Mouse (Mus musculus) hindbrain, postnatal 0 days (tissue): Measurements from ENCODE around the gene Faf1. TPM values are rescaled to one million over a fixed set of nuclear protein-coding genes. Genes with fewer than 3 reads are reported as not detected.

Experiments
- ATAC-seq: fragments of 200-750 bp; cut with Nextera tagmentation; 2 replicates; pipeline ENCODE4 v1.8.0; 2017; ENCODE audit warnings: mild to moderate bottlenecking, moderate TSS enrichment, moderate library complexity
- DNase-seq: peaks from one replicate; pipeline ENCODE4 v3.0.0-alpha.2; 2015; ENCODE audit warnings: low spot score
- H3K27ac ChIP-seq: fragments of 300-500 bp; sonication (generic); 2 replicates; pipeline ENCODE4 v1.5.1; 2014; ENCODE audit warnings: mild to moderate bottlenecking
- H3K27me3 ChIP-seq: fragments of 300-500 bp; sonication (generic); 2 replicates; pipeline ENCODE4 v1.6.1; 2014; ENCODE audit warnings: low read length, mixed read lengths; ENCODE audit not compliant: insufficient read depth
- H3K36me3 ChIP-seq: fragments of 300-500 bp; sonication (generic); 2 replicates; pipeline ENCODE4 v1.6.1; 2014; ENCODE audit warnings: low read length, mixed read lengths; ENCODE audit not compliant: insufficient read depth
- H3K4me1 ChIP-seq: fragments of 300-500 bp; sonication (generic); 2 replicates; pipeline ENCODE4 v1.6.1; 2014; ENCODE audit warnings: antibody characterized with exemption, low read length, mixed read lengths; ENCODE audit not compliant: insufficient read depth
- H3K4me2 ChIP-seq: fragments of 300-500 bp; sonication (generic); 2 replicates; pipeline ENCODE4 v1.6.1; 2014; ENCODE audit warnings: low read depth, mild to moderate bottlenecking, low read length, moderate library complexity, mixed read lengths
- H3K4me3 ChIP-seq: fragments of 300-500 bp; sonication (generic); 2 replicates; pipeline ENCODE4 v1.5.1; 2014; ENCODE audit warnings: low read length
- H3K9ac ChIP-seq: fragments of 300-500 bp; sonication (generic); replicated peaks from 2 replicates; pipeline ENCODE4 v1.6.1; 2014; ENCODE audit warnings: mild to moderate bottlenecking, low read length, moderate library complexity, mixed read lengths
- H3K9me3 ChIP-seq: fragments of 300-500 bp; sonication (generic); 2 replicates; pipeline ENCODE4 v1.6.1; 2016; ENCODE audit warnings: low read length, mixed read lengths
- CTCF ChIP-seq: IDR thresholded peaks from 2 replicates; pipeline ENCODE4 v1.5.1; 2016; ENCODE audit warnings: antibody characterized with exemption, control low read depth, low read depth
- WGBS: fragments of 180-500 bp; shearing (Covaris S2); extraction: QIAGEN DNeasy Blood & Tissue Kit; methylation state at CpG from one replicate; pipeline ENCODE4 v1.1.7; 2014; 5-methylcytosine and 5-hydroxymethylcytosine counted together
- polyA plus RNA-seq: library from polyadenylated mRNA; unstranded; fragments of >200 nt; fragmentation: Nextera tagmentation; extraction: Ambion mirVana; gene quantifications from 2 replicates; pipeline ENCODE4 v1.2.1, GENCODE M21; 2015
- total RNA-seq: library from RNA; depleted of rRNA; stranded (reverse); fragments of >200 nt; gene quantifications from 2 replicates; pipeline ENCODE4 v1.2.3, GENCODE M21; 2014

Gene Faf1
- total and polyA plus RNA-seq, 2 experiments from 2014 or later, result 29.6 to 40.5 TPM

GRCm38 (mm10) chr4:109887856-109888357 is 211.5 kb downstream of the Faf1 start:
- H3K4me2 ChIP-seq, result no peak overlapping the region
- ATAC-seq, result no peak
- no peaks in the 10 kb centered on the region for H3K36me3 ChIP-seq
- no peak for TF ChIP-seq CTCF
- H3K27ac ChIP-seq, result no peak overlapping the region
- H3K9ac ChIP-seq, result no peak overlapping the region
- no peaks in the 10 kb centered on the region for H3K27me3 ChIP-seq
- no peak overlapping the region for H3K4me3 ChIP-seq
- H3K9me3 ChIP-seq, result no peaks in the 10 kb centered on the region
- no peak for DNase-seq
- WGBS, result 94% methylated on average over 6 of the region's 6 CpGs
- no peaks in the 10 kb centered on the region for H3K4me1 ChIP-seq

GRCm38 (mm10) chr4:109897810-109898566 is 221.6 kb downstream of the Faf1 start:
- Histone ChIP-seq H3K4me1 (no peaks in the 10 kb centered on the region), H3K4me3 (no peak overlapping the region), H3K27ac (no peak overlapping the region), H3K4me2 (no peak overlapping the region), H3K9me3 (no peaks in the 10 kb centered on the region), H3K36me3 (no peaks in the 10 kb centered on the region), H3K27me3 (no peaks in the 10 kb centered on the region), H3K9ac (no peak overlapping the region)
- WGBS, result 83% methylated on average over 6 of the region's 6 CpGs
- no peak for DNase-seq
- no peak for ATAC-seq
- TF ChIP-seq CTCF, result no peak

- H3K9me3 ChIP-seq, result no peaks in the 10 kb centered on the region
- no peak for TF ChIP-seq CTCF
- no peak for DNase-seq
- H3K36me3 ChIP-seq, result no peaks in the 10 kb centered on the region
- no peak overlapping the region for H3K4me3 ChIP-seq
- no peak overlapping the region for H3K27ac ChIP-seq
- ATAC-seq, result no peak
- H3K9ac ChIP-seq, result no peak overlapping the region
- no peak overlapping the region for H3K4me2 ChIP-seq
- H3K4me1 ChIP-seq, result no peaks in the 10 kb centered on the region
- no peaks in the 10 kb centered on the region for H3K27me3 ChIP-seq
- WGBS, result 81% methylated on average over 2 of the region's 2 CpGs
Observed at GRCm38 (mm10) chr4:109901076-109901475, 224.7 kb downstream of the Faf1 start.

GRCm38 (mm10) chr4:109904487-109904886 is 228.1 kb downstream of the Faf1 start:
- Histone ChIP-seq H3K4me1 (no peaks in the 10 kb centered on the region), H3K9me3 (no peaks in the 10 kb centered on the region), H3K4me3 (no peak overlapping the region), H3K27me3 (no peaks in the 10 kb centered on the region), H3K4me2 (no peak overlapping the region), H3K36me3 (no peaks in the 10 kb centered on the region), H3K27ac (no peak overlapping the region), H3K9ac (no peak overlapping the region)
- no peak for TF ChIP-seq CTCF
- no peak for DNase-seq
- no peak for ATAC-seq
- WGBS, result 91% methylated on average over 3 of the region's 3 CpGs

GRCm38 (mm10) chr4:109929058-109929457 is 252.7 kb downstream of the Faf1 start:
- WGBS, result 90% methylated on average over 1 of the region's 1 CpGs
- Histone ChIP-seq H3K27ac (no peak overlapping the region), H3K4me3 (no peak overlapping the region), H3K4me2 (no peak overlapping the region), H3K4me1 (no peaks in the 10 kb centered on the region), H3K9ac (no peak overlapping the region), H3K9me3 (no peaks in the 10 kb centered on the region), H3K36me3 (no peaks in the 10 kb centered on the region), H3K27me3 (no peaks in the 10 kb centered on the region)
- no peak for ATAC-seq
- TF ChIP-seq CTCF, result no peak
- DNase-seq, result no peak

- ATAC-seq (no peak), DNase-seq (no peak)
- H3K27me3 ChIP-seq, result no peaks in the 10 kb centered on the region
- H3K4me1 ChIP-seq, result no peaks in the 10 kb centered on the region
- 95% methylated on average over 1 of the region's 1 CpGs for WGBS
- H3K4me2 ChIP-seq, result no peak overlapping the region
- H3K27ac ChIP-seq, result no peak overlapping the region
- H3K9ac ChIP-seq, result no peak overlapping the region
- H3K36me3 ChIP-seq, result no peaks in the 10 kb centered on the region
- TF ChIP-seq CTCF, result no peak; the same call in 1 of the 2 replicates
- no peak overlapping the region for H3K4me3 ChIP-seq
- no peaks in the 10 kb centered on the region for H3K9me3 ChIP-seq
Observed at GRCm38 (mm10) chr4:109930445-109930844, 254.1 kb downstream of the Faf1 start.

- ATAC-seq, result no peak
- WGBS, result 62% methylated on average over 1 of the region's 1 CpGs
- TF ChIP-seq CTCF, result no peak
Observed at GRCm38 (mm10) chr4:109930935-109931334, 254.5 kb downstream of the Faf1 start.

More at GRCm38 (mm10) chr4:109930935-109931334, 254.5 kb downstream of the Faf1 start:
- no peak overlapping the region for H3K4me2 ChIP-seq
- H3K4me1 ChIP-seq, result no peaks in the 10 kb centered on the region
- H3K4me3 ChIP-seq, result no peak overlapping the region
- DNase-seq, result no peak
- H3K9ac ChIP-seq, result no peak overlapping the region
- H3K9me3 ChIP-seq, result no peaks in the 10 kb centered on the region
- no peaks in the 10 kb centered on the region for H3K27me3 ChIP-seq
- H3K27ac ChIP-seq, result no peak overlapping the region
- no peaks in the 10 kb centered on the region for H3K36me3 ChIP-seq
